Mouse (Mus musculus) bone marrow macrophage, adult 2 months (primary cell): ENCODE data around the gene Ms4a18. TPM values are rescaled to one million over a fixed set of nuclear protein-coding genes. Genes with fewer than 3 reads are reported as not detected.
"Not testable (repeated sequence)": the region's sequence is repeated elsewhere in the genome, so short reads cannot be mapped to it uniquely, and the experiment has no call there.

Experiments
- H3K27ac ChIP-seq: 2 replicates; pipeline ENCODE4 v1.5.1; 2012; ENCODE audit warnings: low read depth, low read length; ENCODE audit not compliant: insufficient read depth
- H3K4me1 ChIP-seq: 2 replicates; pipeline ENCODE4 v1.6.1; 2012; ENCODE audit warnings: low read length; ENCODE audit not compliant: control insufficient read depth, insufficient read depth
- H3K4me3 ChIP-seq: 2 replicates; pipeline ENCODE4 v1.5.1; 2012; ENCODE audit warnings: mild to moderate bottlenecking, low read length, moderate library complexity; ENCODE audit not compliant: insufficient read depth
- CTCF ChIP-seq: IDR thresholded peaks from 2 replicates; pipeline ENCODE4 v1.5.1; 2012; ENCODE audit warnings: low read depth, mild to moderate bottlenecking, low read length, moderate library complexity
- POLR2A ChIP-seq: IDR thresholded peaks from 2 replicates; pipeline ENCODE4 v1.6.1; 2012; ENCODE audit warnings: mild to moderate bottlenecking, low read depth, low read length, borderline replicate concordance
- polyA plus RNA-seq: library from polyadenylated mRNA; stranded (reverse); fragments of >200 nt; gene quantifications from 2 replicates; pipeline ENCODE4 v1.2.4, GENCODE M21; 2012; ENCODE audit not compliant: missing spikeins, insufficient read depth, insufficient read length

The Ms4a18 gene
- not detected in 2 replicates for polyA plus RNA-seq

GRCm38 (mm10) chr19:11017891-11018290 is at the start of gene Ms4a18:
Gene Ms4a18 (minus strand): TSS chr19:11018031.
- Histone ChIP-seq H3K4me3 (no peak within 1 kb of the TSS), H3K27ac (no peak within 1 kb of the TSS), H3K4me1 (no peaks in the 10 kb centered on the region)
- no peak for TF ChIP-seq POLR2A
- no peak for TF ChIP-seq CTCF

DNA sequence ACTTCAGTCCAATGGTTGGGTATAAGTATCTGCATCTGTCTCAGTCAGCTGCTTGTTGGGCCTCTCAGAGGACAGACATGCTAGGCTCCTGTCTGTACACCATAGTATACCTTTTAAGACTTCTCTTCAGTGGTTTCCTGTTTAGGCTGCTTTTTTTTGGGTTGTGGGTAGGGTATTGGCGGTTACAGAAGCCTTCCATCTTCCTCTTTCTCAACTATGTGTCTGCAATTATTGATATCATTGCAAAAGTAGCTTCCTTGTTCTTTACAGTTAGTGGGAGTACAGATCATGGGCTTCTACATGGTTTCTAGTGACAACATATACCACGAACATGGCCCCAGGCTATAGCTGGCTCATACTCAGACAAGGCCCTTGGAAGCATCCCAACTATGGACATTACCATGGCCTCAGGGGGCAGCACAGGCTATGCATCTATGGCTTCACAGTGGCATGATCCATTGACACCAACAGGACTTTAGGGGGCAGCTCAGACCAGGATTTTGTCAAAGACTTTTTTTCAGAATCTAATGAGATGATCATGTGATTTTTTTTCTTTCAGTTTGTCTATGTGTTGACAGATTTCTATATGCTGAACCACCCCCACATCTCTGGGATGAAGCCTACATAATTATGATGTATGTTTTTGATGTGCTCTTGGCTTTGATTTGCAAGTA is 47.5 kb upstream of the Ms4a18 start:
- Histone ChIP-seq H3K4me1 (peaks cover 21% of the 10 kb centered on the region), H3K27ac (peak overlapping the region; percentile 33; the same call in 1 of the 2 replicates), H3K4me3 (no peak overlapping the region)
- TF ChIP-seq POLR2A (no peak), CTCF (no peak)

DNA sequence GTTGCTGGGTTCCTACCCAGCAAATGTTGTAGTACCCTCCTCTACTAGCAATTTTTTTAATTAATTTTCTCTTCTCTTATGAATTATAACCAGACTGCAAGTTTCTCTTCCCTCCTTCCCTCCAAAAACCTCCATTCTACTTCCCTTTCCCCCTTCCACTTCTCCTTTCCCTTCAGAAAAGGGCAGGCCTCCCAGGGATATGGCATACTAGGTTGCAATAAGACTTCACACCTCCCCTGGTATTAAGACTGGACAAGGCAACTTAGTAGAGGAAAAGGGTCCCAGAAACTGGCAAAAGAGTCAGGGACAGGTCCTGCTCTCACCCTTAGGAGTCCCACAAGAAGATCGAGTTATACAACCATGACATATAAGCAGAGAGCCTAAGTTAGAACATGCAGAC is 43.1 kb upstream of the Ms4a18 start:
- Histone ChIP-seq H3K27ac (peak overlapping the region; percentile 47), H3K4me3 (no peak overlapping the region), H3K4me1 (peaks cover 32% of the 10 kb centered on the region)
- TF ChIP-seq POLR2A (no peak), CTCF (no peak)

DNA sequence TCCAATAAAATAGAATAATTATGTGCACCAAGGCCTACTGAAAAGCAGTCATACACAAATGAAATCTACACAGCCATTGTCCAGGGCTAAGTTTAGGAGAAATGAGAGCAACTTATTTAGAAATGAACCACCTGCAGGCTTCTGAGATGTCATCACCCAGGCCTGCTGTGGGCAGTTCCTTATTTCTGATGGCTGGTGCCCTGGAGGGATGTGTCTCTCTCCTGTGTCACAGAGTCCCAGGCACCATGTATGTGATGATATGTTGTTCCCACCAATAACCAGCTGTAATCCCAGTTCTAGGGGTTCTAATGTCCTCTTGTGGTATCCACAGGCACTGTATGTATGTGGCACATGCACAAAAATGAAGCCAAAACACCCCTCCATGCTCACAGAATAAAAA is 42.1 kb upstream of the Ms4a18 start:
- no peak overlapping the region for H3K4me3 ChIP-seq
- H3K27ac ChIP-seq, result peak overlapping the region; percentile 47; the same call in 1 of the 2 replicates
- H3K4me1 ChIP-seq, result peaks cover 31% of the 10 kb centered on the region
- no peak for TF ChIP-seq POLR2A
- TF ChIP-seq CTCF, result no peak

DNA sequence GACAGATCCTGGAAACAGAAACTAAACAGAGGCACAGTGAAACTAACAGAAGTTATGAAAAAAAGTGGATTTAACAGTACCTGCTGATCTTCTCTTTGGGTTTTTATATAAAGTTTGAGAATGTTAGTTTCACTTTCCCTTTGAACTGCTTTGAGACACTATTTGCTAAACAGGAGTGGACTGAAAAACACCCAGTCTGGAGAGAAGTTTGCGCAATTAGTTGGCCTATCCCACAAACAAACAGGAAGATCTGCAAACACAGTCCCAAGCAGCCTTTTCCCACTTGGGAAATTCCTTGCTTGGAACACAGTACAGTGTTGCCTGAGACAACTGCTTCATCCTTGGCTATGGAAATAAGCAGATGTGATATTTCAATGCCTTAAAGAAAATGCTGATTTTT is 37.9 kb upstream of the Ms4a18 start:
- H3K4me1 ChIP-seq, result peaks cover 22% of the 10 kb centered on the region
- not testable (repeated sequence) for H3K4me3 ChIP-seq, H3K27ac ChIP-seq

DNA sequence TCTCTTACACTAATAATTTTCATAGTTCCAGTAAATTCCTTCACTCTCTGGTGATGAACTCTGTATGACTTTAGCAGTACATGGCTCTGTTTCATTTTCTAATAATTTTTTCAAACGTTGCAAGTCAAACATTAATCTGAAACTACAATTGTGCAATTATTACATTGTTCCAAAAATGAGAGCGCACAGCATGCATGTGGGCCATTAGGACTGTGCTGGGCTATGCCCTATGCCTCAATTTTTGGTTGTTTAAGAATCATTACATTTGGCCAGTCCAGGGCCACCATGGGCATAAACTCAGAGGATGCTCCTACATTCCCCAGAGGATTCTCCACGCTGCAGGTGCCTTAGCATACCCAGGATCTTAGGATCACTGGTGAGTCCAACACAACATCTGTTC is 35.4 kb upstream of the Ms4a18 start:
- Histone ChIP-seq H3K4me3 (no peak overlapping the region), H3K4me1 (peaks cover 24% of the 10 kb centered on the region), H3K27ac (no peak overlapping the region)
- TF ChIP-seq CTCF (no peak), POLR2A (no peak)

GRCm38 (mm10) chr19:11052877-11053276 is 35.0 kb upstream of the Ms4a18 start:
- no peak overlapping the region for H3K27ac ChIP-seq
- peaks cover 28% of the 10 kb centered on the region for H3K4me1 ChIP-seq
- no peak overlapping the region for H3K4me3 ChIP-seq
- TF ChIP-seq CTCF (no peak), POLR2A (no peak)

- no peak overlapping the region for H3K27ac ChIP-seq
Measured at GRCm38 (mm10) chr19:11050286-11050685, 32.5 kb upstream of the Ms4a18 start.

DNA sequence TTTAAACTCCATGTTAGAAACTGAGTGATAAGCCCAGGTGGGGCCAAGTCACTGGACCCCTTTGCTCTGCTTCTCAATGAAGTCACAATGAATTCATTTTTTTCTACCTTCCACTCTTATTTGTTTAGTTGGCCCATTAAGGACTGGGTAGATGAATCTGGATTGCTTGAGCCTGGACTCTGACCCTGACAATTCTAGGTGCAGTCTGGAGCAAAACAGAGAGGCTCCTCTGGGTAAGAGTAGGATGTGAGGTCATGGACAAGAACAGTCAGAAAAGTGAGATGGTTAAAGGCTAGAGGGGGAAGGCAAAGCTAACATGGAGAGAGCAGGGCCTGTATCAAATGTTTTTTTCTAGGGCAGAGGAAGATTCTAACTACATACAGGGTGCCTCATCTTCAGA is 31.6 kb upstream of the Ms4a18 start:
- Histone ChIP-seq H3K4me1 (peaks cover 37% of the 10 kb centered on the region), H3K27ac (no peak overlapping the region), H3K4me3 (no peak overlapping the region)
- TF ChIP-seq CTCF (no peak), POLR2A (no peak)

More at GRCm38 (mm10) chr19:11050286-11050685, 32.5 kb upstream of the Ms4a18 start:
- H3K4me1 ChIP-seq, result peaks cover 36% of the 10 kb centered on the region
- TF ChIP-seq CTCF (no peak), POLR2A (no peak)
- H3K4me3 ChIP-seq, result no peak overlapping the region

DNA sequence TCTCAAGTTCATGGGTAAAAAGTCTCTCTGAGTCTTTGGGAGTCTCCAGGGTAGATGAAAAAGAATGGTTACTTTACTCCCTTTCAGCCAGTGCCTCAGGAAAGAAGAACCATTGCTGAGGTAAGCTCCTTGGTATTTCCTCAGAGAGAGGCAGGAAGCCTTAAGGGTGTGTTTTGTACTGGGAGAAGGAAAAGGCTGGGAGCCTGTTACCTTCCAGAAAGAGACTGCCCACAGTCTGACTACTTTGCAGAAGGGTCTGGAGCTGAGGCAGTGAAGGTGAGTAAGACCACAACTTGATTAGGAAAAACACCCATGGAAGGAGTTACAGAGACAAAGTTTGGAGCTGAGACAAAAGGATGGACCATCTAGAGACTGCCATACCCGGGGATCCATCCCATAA is 30.7 kb upstream of the Ms4a18 start:
- Histone ChIP-seq H3K27ac (no peak overlapping the region), H3K4me1 (peaks cover 37% of the 10 kb centered on the region), H3K4me3 (no peak overlapping the region)
- no peak for TF ChIP-seq CTCF
- no peak for TF ChIP-seq POLR2A
